ENCODE assay signal across 9 mouse cellular contexts in genomic region chr8:81806797-81807196, GRCm38 (mm10).
DNase-seq lines count a peak whose midpoint lies in the region; ATAC-seq and TF ChIP-seq lines count a peak whose summit lies in the region.
"Had no signal": no experiment of that assay in that cellular context is flagged by ENCODE, and none has a peak within 500 bp of the region (broad histone marks: within the 10 kb centered on the region; RNA-seq: fewer than 3 reads in every experiment).

No protein-coding gene starts in this region.

- H3K9me3 ChIP-seq in embryonic facial prominence, embryonic 14.5 days (ENCODE audit: control insufficient read depth, low read length): no peaks in the 10 kb centered on the region
- no peaks in the 10 kb centered on the region for H3K9me3 ChIP-seq in heart, embryonic 10.5 days
- no peaks in the 10 kb centered on the region for H3K9me3 ChIP-seq in midbrain, postnatal 0 days (ENCODE audit: low read length)
- H3K9me3 ChIP-seq: embryonic facial prominence, embryonic 13.5 days had no signal

- ATAC-seq in embryonic facial prominence, embryonic 14.5 days (ENCODE audit: low read depth): peak; percentile 67
- peak; percentile 60; the same call in 1 of the 2 replicates for ATAC-seq in midbrain, postnatal 0 days (ENCODE audit: low FRiP score)

- H3K27me3 ChIP-seq in embryonic facial prominence, embryonic 14.5 days (replicated peaks; ENCODE audit: control insufficient read depth, insufficient read depth, low read length): no peaks in the 10 kb centered on the region
- no peaks in the 10 kb centered on the region for H3K27me3 ChIP-seq in heart, embryonic 10.5 days (ENCODE audit: insufficient read depth, poor library complexity, severe bottlenecking)
- H3K27me3 ChIP-seq in midbrain, postnatal 0 days (ENCODE audit: insufficient read depth, low read length): no peaks in the 10 kb centered on the region
- H3K27me3 ChIP-seq: embryonic facial prominence, embryonic 13.5 days had no signal

- H3K4me3 ChIP-seq in embryonic facial prominence, embryonic 14.5 days (ENCODE audit: low read depth, low read length): no peak overlapping the region
- no peak overlapping the region for H3K4me3 ChIP-seq in heart, embryonic 10.5 days
- no peak overlapping the region for H3K4me3 ChIP-seq in midbrain, postnatal 0 days (ENCODE audit: low read depth, low read length)
- H3K4me3 ChIP-seq: embryonic facial prominence, embryonic 13.5 days had no signal

- H3K4me1 ChIP-seq in embryonic facial prominence, embryonic 14.5 days (ENCODE audit: control insufficient read depth, insufficient read depth, low read length): 0 out of 2 replicates have a peak, but pooled peaks cover 3% of the 10 kb centered on the region
- H3K4me1 ChIP-seq in heart, embryonic 10.5 days: 0 out of 2 replicates have a peak, but pooled peaks cover 3% of the 10 kb centered on the region
- H3K4me1 ChIP-seq in midbrain, postnatal 0 days (ENCODE audit: insufficient read depth, low read length): no peaks in the 10 kb centered on the region

- H3K36me3 ChIP-seq in embryonic facial prominence, embryonic 14.5 days (ENCODE audit: control insufficient read depth, insufficient read depth, low read length): no peaks in the 10 kb centered on the region
- no peaks in the 10 kb centered on the region for H3K36me3 ChIP-seq in heart, embryonic 10.5 days
- H3K36me3 ChIP-seq in midbrain, postnatal 0 days (ENCODE audit: insufficient read depth, low read length): no peaks in the 10 kb centered on the region
- H3K36me3 ChIP-seq: embryonic facial prominence, embryonic 13.5 days had no signal

- no peak overlapping the region for H3K27ac ChIP-seq in embryonic facial prominence, embryonic 14.5 days (replicated peaks; ENCODE audit: low read depth, low read length)
- H3K27ac ChIP-seq in heart, embryonic 10.5 days: no peak overlapping the region
- no peak overlapping the region for H3K27ac ChIP-seq in midbrain, postnatal 0 days (ENCODE audit: low read depth, low read length)
- H3K27ac ChIP-seq: embryonic facial prominence, embryonic 13.5 days had no signal

- no peak overlapping the region for H3K9ac ChIP-seq in embryonic facial prominence, embryonic 14.5 days (ENCODE audit: low read depth, low read length)
- H3K9ac ChIP-seq in midbrain, postnatal 0 days (replicated peaks; ENCODE audit: low read length, poor library complexity, severe bottlenecking): no peak overlapping the region
- H3K9ac ChIP-seq: embryonic facial prominence, embryonic 13.5 days had no signal

- H3K4me2 ChIP-seq in embryonic facial prominence, embryonic 14.5 days (ENCODE audit: low read depth, low read length): no peak overlapping the region
- no peak overlapping the region for H3K4me2 ChIP-seq in midbrain, postnatal 0 days (ENCODE audit: low read depth, low read length, poor library complexity, severe bottlenecking)
- H3K4me2 ChIP-seq: embryonic facial prominence, embryonic 13.5 days had no signal

- DNase-seq in CD4-positive helper T cell, adult 2 months (ENCODE audit: low read depth, low spot score): peak; percentile 77
- peak; percentile 5 to 40 for DNase-seq in adrenal gland, postnatal 4 days (ENCODE audit: low spot score in 2 of 2)
- peak; percentile 86 for DNase-seq in embryonic facial prominence, embryonic 14.5 days (ENCODE audit: low spot score)
- DNase-seq in heart, embryonic 10.5 days (ENCODE audit: low spot score): peak; percentile 77
- peak; percentile 76 for DNase-seq in kidney, adult 9 months
- DNase-seq in liver: peak; percentile 70
- DNase-seq in midbrain, postnatal 0 days (ENCODE audit: low spot score): peak; percentile 82
- DNase-seq in spleen, postnatal 36 days (ENCODE audit: low spot score in 2 of 2): peak; percentile 54 to 61

- TF ChIP-seq CTCF in midbrain, postnatal 0 days (IDR thresholded peaks at IDR 0.05): peak; percentile 85

Comparison
In these comparisons a context has a peak if more than half of its experiments do, and no peak if none do; other contexts are left out.
1. DNase-seq: peak in every context shown above with its lines; median percentile 86 in embryonic facial prominence, embryonic 14.5 days; 82 in midbrain, postnatal 0 days; 77 in CD4-positive helper T cell, adult 2 months; 77 in heart, embryonic 10.5 days; 76 in kidney, adult 9 months; 70 in liver; 58 in spleen, postnatal 36 days; 22 in adrenal gland, postnatal 4 days.